Mouse (Mus musculus): ENCODE measurements around the gene 5730596B20Rik. TPM values are rescaled to one million over a fixed set of nuclear protein-coding genes. Genes with fewer than 3 reads are reported as not detected.

5730596B20Rik gene
- polyA plus RNA-seq, 2 experiments, result 0.29 to 0.44 TPM

- DNase-seq (ENCODE audit: low spot score) (no peak), ATAC-seq (ENCODE audit: low FRiP score, low read depth) (no peak)
- Histone ChIP-seq H3K27ac (replicated peaks; ENCODE audit: low read depth, low read length) (no peak overlapping the region), H3K4me2 (replicated peaks; ENCODE audit: low read depth, low read length, severe bottlenecking) (no peak overlapping the region; the same call in 1 of the 2 replicates), H3K36me3 (ENCODE audit: control insufficient read depth, insufficient read depth, low read length) (peaks cover 35% of the 10 kb centered on the region), H3K9ac (ENCODE audit: low read depth, low read length, severe bottlenecking) (no peak overlapping the region), H3K27me3 (ENCODE audit: control insufficient read depth, insufficient read depth, low read length) (peaks cover 41% of the 10 kb centered on the region), H3K4me1 (ENCODE audit: control insufficient read depth, insufficient read depth, low read length) (peaks cover 28% of the 10 kb centered on the region), H3K4me3 (replicated peaks; ENCODE audit: low read length) (no peak overlapping the region), H3K9me3 (ENCODE audit: control insufficient read depth, low read length) (no peaks in the 10 kb centered on the region)
- TF ChIP-seq POLR2A (IDR thresholded peaks at IDR 0.05; ENCODE audit: borderline replicate concordance, extremely low read depth, insufficient read depth, insufficient read length), result no peak
- WGBS, result 32% methylated on average over 10 of the region's 10 CpGs
These were observed 23.5 kb downstream of the 5730596B20Rik start for GRCm38 (mm10) chr6:52200751-52201250.

GRCm38 (mm10) chr6:52201269-52201668 is 24.0 kb downstream of the 5730596B20Rik start:
- H3K27me3 ChIP-seq (ENCODE audit: control insufficient read depth, insufficient read depth, low read length), result peaks cover 39% of the 10 kb centered on the region
- H3K4me1 ChIP-seq (ENCODE audit: control insufficient read depth, insufficient read depth, low read length), result peaks cover 33% of the 10 kb centered on the region
- H3K4me2 ChIP-seq (replicated peaks; ENCODE audit: low read depth, low read length, severe bottlenecking), result no peak overlapping the region

GRCm38 (mm10) chr6:52202362-52203120 is 25.2 kb downstream of the 5730596B20Rik start:
- no peak for DNase-seq (ENCODE audit: low spot score)
- no peak for TF ChIP-seq POLR2A (IDR thresholded peaks at IDR 0.05; ENCODE audit: borderline replicate concordance, extremely low read depth, insufficient read depth, insufficient read length)
- peak overlapping the region; percentile 91 for H3K4me2 ChIP-seq (replicated peaks; ENCODE audit: low read depth, low read length, severe bottlenecking)

More at GRCm38 (mm10) chr6:52201269-52201668, 24.0 kb downstream of the 5730596B20Rik start:
- Histone ChIP-seq H3K36me3 (ENCODE audit: control insufficient read depth, insufficient read depth, low read length) (peaks cover 40% of the 10 kb centered on the region), H3K9me3 (ENCODE audit: control insufficient read depth, low read length) (no peaks in the 10 kb centered on the region), H3K27ac (replicated peaks; ENCODE audit: low read depth, low read length) (no peak overlapping the region), H3K4me3 (replicated peaks; ENCODE audit: low read length) (no peak overlapping the region), H3K9ac (ENCODE audit: low read depth, low read length, severe bottlenecking) (no peak overlapping the region)
- DNase-seq (ENCODE audit: low spot score), result no peak
- no peak for TF ChIP-seq POLR2A (IDR thresholded peaks at IDR 0.05; ENCODE audit: borderline replicate concordance, extremely low read depth, insufficient read depth, insufficient read length)
- WGBS, result 47% methylated on average over 1 of the region's 1 CpGs
- ATAC-seq (ENCODE audit: low FRiP score, low read depth), result no peak

GRCm38 (mm10) chr6:52203121-52203370 is 25.7 kb downstream of the 5730596B20Rik start:
- Histone ChIP-seq H3K9ac (ENCODE audit: low read depth, low read length, severe bottlenecking) (peak overlapping the region; percentile 56; the same call in 1 of the 2 replicates), H3K4me3 (replicated peaks; ENCODE audit: low read length) (peak overlapping the region; percentile 46), H3K9me3 (ENCODE audit: control insufficient read depth, low read length) (no peaks in the 10 kb centered on the region), H3K36me3 (ENCODE audit: control insufficient read depth, insufficient read depth, low read length) (peaks cover 39% of the 10 kb centered on the region), H3K27me3 (ENCODE audit: control insufficient read depth, insufficient read depth, low read length) (peaks cover 41% of the 10 kb centered on the region), H3K4me1 (ENCODE audit: control insufficient read depth, insufficient read depth, low read length) (peaks cover 41% of the 10 kb centered on the region), H3K4me2 (replicated peaks; ENCODE audit: low read depth, low read length, severe bottlenecking) (peak overlapping the region; percentile 91), H3K27ac (replicated peaks; ENCODE audit: low read depth, low read length) (no peak overlapping the region)
- TF ChIP-seq POLR2A (IDR thresholded peaks at IDR 0.05; ENCODE audit: borderline replicate concordance, extremely low read depth, insufficient read depth, insufficient read length), result no peak
- DNase-seq (ENCODE audit: low spot score) (no peak), ATAC-seq (ENCODE audit: low FRiP score, low read depth) (no peak)
- WGBS, result 14% methylated on average over 10 of the region's 10 CpGs

More at GRCm38 (mm10) chr6:52202362-52203120, 25.2 kb downstream of the 5730596B20Rik start:
- Histone ChIP-seq H3K4me3 (replicated peaks; ENCODE audit: low read length) (peak overlapping the region; percentile 46), H3K27ac (replicated peaks; ENCODE audit: low read depth, low read length) (no peak overlapping the region), H3K9ac (ENCODE audit: low read depth, low read length, severe bottlenecking) (0 out of 2 replicates have a peak overlapping the region, but pooled peaks have one; percentile 56), H3K27me3 (ENCODE audit: control insufficient read depth, insufficient read depth, low read length) (peaks cover 46% of the 10 kb centered on the region), H3K4me1 (ENCODE audit: control insufficient read depth, insufficient read depth, low read length) (peaks cover 40% of the 10 kb centered on the region), H3K36me3 (ENCODE audit: control insufficient read depth, insufficient read depth, low read length) (peaks cover 39% of the 10 kb centered on the region), H3K9me3 (ENCODE audit: control insufficient read depth, low read length) (no peaks in the 10 kb centered on the region)
- ATAC-seq (ENCODE audit: low FRiP score, low read depth), result no peak
- WGBS, result 43% methylated on average over 22 of the region's 22 CpGs

GRCm38 (mm10) chr6:52203371-52204049 is 26.2 kb downstream of the 5730596B20Rik start:
- Histone ChIP-seq H3K36me3 (ENCODE audit: control insufficient read depth, insufficient read depth, low read length) (peaks cover 39% of the 10 kb centered on the region), H3K27ac (replicated peaks; ENCODE audit: low read depth, low read length) (no peak overlapping the region), H3K9me3 (ENCODE audit: control insufficient read depth, low read length) (no peaks in the 10 kb centered on the region), H3K4me3 (replicated peaks; ENCODE audit: low read length) (peak overlapping the region; percentile 46), H3K9ac (ENCODE audit: low read depth, low read length, severe bottlenecking) (peak overlapping the region; percentile 56), H3K27me3 (ENCODE audit: control insufficient read depth, insufficient read depth, low read length) (peaks cover 38% of the 10 kb centered on the region), H3K4me2 (replicated peaks; ENCODE audit: low read depth, low read length, severe bottlenecking) (peak overlapping the region; percentile 91), H3K4me1 (ENCODE audit: control insufficient read depth, insufficient read depth, low read length) (peaks cover 46% of the 10 kb centered on the region)
- no peak for ATAC-seq (ENCODE audit: low FRiP score, low read depth)
- WGBS, result 7% methylated on average over 37 of the region's 46 CpGs
- TF ChIP-seq POLR2A (IDR thresholded peaks at IDR 0.05; ENCODE audit: borderline replicate concordance, extremely low read depth, insufficient read depth, insufficient read length), result no peak
- DNase-seq (ENCODE audit: low spot score), result no peak

All from limb, embryonic 14.5 days (tissue).